Mouse (Mus musculus) testis, postnatal 14 days (tissue): Measurements from ENCODE around the gene Flot1.

Source experiments
- DNase-seq: peaks from one replicate; pipeline ENCODE4 v3.0.0; 2021; ENCODE audit warnings: low spot score

Gene Flot1

DNA sequence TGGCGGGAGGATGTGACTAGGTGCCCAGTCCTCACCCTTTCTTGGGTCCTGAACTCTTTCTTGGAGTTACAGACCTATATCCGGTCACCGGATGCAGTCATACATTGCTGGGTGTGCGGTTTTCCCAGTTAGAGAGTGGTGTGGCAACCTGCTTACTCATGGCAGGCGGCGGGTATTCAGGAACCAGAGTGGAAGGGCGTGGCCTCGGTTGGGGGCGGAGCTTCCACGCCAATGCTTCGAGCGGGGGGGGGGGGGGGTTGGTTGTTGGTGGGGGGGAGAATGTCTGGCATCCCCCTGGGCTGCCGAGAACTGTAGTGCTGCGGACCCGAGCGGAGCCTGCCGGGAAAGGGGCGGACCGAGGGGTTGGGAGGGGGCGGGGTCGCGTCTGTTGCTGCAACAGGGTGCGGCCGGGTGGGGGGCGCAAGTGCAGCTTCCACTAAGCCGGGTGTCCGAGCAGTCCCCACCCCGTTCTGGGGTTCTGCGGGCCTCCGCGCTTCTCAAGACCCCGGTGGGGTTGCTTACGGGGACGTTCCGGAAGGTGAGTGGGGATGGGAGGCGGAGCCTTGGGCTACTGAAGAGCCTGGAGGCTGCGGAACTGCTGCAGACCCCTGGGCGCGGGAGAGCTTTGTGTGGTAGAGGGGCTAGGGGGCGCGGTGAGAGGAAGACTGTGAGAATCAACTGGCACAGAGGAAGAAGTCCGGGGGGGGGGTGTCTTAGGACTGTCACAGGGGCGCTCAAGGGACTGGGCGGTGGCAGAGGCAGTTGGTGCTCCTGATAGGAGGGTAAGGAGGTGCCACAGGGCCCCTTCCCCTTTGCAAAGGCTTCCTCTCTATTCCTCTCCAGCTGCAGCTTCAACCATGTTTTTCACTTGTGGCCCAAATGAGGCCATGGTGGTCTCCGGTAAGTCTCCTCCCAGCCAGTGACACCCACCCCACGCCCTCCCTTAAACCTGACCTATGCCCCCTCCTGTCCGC is at the start of gene Flot1:
Gene Flot1 (plus strand): TSS at position 267 of the 974 bp plus-strand sequence.
- peak; percentile 81 for DNase-seq

DNA sequence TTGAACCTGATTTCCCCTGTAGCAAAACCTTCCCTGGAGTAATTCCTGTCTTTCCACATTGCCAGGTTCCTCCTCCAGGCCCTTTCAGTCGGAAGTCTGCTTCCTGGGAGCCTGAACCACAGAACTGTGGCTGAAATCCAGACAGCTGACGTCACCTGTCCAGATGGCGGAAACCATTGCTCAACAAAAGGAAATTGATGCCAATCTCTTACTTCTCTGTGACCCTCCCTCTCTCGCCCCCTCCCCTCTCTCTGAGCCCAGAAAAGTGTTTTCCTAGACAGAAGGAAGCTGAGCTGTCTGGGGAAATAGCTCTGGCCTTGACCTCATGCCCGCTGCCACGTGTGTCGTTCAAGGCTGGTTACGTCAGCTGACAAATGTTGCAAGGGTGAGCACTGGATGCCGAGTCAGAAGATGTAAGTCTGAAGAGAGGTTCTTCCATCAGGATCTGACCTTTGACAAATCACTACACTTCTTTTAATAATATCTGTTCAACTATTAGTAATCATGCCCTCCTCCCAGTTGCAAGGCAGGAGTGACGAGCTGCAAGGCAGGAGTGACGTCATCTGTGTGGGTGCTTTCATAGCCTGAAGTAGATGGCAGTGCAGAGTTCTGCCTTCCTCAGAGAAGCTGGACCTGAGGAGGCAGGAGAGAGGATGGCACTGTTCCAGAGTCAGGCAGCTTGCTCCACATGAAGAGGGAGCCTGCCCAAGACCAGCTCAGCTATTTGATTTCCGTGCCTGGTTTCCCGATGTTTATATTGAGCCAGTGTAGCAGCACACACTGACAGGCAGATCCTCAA is 46.0 kb upstream of the Flot1 start:
- DNase-seq = peak; percentile 38

DNA sequence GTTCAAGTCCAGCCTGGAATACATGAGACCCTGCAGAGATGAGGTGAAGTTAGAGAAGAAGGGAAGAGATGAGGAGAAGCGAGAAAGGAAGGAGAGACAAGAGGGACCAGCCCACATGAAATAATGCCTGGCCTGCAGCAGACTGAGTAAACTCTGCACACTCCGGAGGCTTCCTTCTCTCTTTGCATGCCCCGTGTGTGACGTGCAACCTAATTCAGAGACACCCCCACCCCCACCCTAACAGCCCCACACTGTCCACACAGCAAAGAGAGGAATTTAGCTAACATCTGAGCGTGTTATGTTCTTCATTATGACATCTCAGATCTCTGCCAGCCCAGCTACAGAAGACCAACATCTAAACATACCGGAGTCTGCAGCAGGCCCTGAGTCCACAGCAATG is 44.1 kb upstream of the Flot1 start:
- DNase-seq = no peak

DNA sequence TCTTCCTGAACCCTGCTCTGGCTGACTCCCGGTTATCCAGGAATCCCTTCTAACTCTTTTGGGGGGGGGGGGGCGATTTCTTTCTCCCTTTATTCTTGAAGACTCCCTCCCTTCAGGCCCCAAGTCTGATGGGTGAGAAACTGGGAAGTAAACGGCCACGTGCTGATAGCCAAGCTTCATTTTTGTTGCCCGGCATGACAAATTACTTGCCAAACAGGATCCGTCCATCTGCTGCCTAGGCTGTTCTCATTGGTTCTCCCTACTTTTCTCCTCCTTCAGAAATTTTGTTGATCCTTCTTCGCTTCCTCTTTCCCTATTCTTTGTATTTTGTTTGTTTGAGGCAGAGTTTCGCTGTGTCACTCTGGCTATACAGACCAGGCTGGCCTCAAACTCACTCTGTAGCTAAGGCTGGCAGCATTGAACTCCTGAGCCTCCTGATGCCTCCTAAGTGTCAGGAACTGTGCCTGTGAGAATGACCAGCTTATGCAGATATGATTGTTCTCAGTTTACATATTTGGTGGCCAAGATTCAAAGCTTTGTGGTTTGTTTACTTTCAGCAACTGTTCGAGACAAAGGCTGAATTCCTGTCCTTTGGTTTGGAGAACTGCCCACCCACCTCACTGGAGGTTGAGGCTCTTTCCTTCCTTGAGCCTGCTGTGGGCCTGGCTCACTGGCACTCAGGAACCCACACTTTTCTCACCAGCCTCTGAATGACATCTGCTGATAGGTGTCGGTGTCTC is 43.4 kb upstream of the Flot1 start:
- no peak for DNase-seq

DNA sequence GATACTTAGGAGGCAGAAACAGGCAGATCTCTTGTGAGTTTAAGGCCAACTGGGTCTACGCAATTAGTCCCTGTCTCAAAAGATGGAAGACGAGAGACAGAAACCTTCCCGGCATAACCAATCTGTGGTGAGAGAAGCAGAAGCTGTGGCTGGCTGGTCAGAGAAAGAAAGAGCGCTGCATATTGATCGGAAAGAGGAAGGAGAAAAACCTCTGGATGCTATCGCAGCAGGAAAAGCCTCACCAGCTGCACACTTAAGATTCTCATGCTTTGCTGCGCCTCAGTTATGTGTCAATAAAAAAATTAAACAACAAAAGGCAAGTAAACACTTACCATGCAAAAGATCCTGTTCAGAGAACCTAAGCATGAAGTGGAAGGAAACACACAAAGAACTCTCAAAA is 42.7 kb upstream of the Flot1 start:
- no peak for DNase-seq

DNA sequence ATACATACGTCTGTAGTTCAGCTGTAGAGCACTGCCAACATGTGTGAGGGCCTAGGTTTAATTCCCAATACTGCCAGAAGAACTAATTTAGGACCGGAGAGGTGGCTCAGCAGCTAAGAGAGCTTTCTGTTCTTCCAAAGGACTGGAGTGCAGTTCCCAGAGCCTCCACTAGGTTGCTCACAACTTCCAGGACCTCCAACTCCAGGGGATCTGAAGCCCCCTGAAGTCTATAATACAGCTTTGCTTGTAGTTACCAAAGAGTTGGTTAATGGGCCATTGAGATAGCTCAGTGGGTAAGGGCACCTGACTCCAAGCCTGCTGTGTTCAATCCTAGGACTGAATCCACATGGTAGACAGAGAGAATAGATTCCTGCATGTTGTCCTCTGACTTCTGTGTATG is 40.6 kb upstream of the Flot1 start:
- no peak for DNase-seq

DNA sequence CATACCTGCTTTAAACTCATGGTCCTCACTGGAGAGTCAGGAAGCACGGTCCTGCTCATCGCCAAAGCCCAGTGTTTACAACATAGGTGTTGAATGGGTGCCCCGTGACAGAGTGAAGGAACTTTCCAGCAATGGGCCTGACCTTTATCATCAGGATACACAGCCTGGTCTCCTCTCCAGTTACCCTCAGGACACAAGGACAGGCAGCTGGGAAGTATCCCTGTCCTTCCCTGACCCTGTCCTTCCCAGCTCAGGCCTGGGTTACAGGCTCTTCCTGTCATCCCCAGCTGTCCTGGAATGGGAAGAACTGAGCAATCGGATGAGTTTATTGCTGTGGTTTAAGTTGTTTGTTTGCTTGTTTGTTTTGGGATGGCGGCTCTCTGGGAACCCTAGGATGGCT is 40.1 kb upstream of the Flot1 start:
- no peak for DNase-seq

DNA sequence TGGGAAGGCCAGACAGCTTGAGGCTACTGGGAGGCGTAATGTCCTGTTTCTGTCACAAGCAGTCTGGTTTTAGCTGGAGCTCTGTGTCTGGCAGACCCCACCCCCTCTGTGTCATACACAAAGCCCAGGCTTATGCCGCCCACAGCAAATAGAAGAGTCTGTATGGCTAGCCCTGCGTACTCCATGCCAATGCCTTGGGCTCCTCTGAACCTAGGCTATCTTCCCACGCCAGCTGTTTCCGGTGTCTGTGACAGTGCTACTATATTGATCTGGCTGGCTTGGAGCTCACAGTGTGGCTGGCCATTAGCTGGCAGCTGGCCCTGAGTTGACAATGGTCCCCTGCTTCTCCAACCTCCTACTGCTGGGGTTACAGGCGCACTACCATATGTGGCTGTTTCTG is 39.1 kb upstream of the Flot1 start:
- no peak for DNase-seq

DNA sequence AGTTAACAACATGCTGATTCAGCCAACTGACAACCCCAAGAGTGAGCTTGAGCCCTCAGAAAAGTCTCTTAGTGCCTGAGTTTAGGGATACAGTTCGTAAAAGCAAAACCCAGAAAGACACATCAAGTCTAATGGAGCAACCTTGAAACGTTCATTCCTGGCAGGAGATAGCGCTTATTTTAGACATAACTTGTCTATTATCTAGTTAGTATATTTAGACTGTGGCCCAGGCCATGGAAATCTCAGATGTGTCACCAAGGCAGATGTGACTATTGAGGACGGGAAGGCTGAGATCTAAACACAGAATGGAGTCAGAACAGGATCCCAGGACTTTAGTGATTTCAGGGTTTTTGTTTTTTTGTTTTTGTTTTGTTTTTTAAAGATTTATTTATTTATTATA is 37.9 kb upstream of the Flot1 start:
- no peak for DNase-seq

DNA sequence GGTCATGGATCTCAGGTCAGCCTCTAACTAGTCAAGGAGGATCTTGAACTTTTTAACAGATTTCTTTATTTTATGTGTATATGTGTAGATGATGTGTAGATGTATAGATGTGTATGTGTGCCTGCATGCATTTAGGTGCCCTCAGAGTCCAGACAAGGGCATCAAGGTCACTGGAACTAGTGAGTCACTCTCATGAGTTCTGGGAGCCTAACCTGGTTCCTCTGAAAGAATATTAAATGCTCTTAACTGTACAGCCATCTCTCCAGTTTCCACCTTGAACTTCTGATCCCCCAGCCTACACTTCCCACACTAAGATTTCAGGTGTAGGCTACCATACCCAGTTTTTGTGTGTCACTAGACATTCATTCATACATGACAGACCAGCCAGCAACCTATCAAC is 35.5 kb upstream of the Flot1 start:
- no peak for DNase-seq

DNA sequence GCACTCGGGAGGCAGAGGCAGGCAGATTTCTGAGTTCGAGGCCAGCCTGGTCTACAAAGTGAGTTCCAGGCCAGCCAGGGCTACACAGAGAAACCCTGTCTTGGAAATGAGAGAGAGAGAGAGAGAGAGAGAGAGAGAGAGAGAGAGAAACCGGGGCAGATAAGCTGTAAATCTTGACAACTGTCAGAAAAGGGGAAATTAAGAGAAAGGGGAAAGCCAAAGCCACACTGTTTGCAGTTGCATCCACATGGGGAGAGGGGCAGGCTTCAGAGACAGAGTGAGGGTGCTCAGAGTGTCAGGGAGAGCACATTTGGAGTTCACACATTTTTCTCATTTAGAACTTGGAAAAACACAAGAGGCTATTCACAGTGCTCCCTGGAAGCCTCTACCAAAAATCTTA is 35.0 kb upstream of the Flot1 start:
- no peak for DNase-seq

DNA sequence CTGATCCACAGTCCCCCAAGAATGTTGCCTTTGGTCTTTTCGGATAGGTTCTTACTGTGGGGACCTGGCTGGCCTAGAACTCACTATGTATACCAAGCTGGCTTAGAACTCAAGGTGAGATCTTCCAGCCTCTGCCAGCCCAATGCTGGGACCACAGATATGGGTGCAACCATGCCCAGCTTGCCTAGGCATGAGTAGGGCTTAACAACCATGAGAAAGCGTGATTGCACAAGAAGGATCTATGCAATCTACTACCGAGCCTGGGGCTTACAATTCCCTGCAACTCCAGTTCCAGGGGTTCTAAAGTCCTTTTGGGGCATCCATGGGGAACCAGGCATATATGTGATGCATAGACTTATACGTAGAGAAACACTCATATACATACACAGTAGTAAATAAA is 32.1 kb upstream of the Flot1 start:
- no peak for DNase-seq

DNA sequence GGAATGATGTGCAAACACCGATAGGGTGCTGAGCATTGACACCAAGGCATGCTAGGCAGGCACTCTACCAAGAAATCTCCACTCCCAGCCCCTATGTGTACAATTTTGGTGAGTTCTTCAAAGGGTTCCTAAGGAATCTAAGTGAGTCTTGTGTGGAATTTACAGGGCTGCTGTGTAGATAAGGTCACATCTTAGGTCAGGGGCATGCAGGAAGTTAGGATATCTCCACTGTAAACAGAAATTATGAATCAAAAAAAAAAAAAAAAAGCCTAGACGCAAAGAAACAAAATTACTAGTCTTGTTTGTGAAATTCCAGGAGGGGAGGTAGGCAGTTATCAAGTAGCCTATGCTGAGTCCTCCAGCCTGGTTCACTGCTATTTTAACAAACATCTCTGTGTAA is 30.2 kb upstream of the Flot1 start:
- DNase-seq = no peak

DNA sequence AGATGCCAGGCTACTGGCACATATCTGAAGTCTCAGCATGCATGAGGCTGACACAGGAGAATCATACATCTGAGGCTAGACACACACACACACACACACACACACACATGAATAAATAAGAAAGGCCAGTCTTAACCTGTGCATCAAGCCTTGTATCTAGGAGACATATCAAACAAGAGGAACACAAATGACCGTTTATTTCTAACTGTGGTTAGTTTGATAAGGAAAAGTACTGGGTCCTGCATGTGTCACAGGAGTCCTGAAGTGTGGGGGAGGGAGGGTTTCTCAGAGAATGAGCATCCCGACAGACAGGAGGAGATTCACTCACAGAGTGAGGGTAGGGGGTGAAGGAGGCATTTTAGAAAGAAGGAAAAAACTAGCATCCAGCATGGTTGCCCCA is 27.9 kb upstream of the Flot1 start:
- no peak for DNase-seq

DNA sequence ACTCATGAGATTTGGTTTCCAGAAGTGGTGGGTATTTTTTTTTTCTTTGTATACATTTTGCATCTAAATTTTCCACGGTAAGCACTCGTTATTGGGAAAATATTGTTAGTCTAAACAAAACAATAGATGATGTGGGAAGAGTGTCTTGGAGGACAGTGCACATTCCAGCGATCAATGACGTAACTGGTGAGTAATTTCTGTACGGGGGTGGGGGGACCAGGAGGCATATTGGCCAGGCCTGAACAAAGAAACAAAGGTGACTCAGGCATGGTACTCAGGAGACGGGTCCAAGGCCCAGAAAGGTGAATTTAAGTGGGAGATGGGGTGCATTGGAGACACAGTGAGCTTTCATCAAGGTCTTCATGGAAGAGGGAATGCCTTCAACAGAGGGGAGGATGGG is 27.4 kb upstream of the Flot1 start:
- DNase-seq = no peak

DNA sequence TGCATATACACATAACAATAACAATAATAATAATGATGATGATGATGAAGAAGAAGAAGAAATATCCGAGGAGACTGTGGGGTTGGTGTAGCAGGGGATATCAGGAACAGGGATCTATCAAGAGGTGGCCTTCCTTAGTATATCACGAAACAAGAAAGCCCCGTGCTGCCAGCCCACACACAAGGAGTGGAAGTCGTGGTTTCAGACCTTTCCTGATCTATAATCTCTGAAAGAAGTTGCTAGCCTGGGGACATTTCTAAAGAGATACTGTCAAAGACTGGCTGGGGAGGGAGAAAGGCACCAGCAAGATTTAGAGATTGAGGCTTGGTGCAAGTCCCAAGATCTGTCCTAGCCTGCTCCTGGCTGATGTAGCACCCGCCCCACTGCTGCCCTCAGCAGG is 26.2 kb upstream of the Flot1 start:
- DNase-seq = no peak

DNA sequence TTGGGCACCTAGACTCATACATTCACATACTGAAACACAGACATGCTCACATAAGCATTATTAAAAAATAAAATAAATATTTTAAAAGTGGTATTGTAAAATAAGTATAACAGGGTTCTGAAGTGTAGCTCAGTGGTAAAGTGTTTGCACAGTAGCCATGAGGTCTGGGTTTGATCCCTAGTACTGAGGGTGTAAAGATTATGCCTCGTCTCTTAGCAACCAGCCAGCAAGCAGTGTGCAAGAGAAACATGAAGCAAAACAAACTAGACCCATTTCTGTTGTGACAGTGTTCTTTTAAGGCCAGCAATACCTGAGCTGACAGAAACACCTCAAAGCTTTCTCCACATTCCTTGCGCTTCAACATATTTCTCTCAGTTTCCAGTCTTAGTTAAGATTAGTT is 22.1 kb upstream of the Flot1 start:
- DNase-seq = no peak

DNA sequence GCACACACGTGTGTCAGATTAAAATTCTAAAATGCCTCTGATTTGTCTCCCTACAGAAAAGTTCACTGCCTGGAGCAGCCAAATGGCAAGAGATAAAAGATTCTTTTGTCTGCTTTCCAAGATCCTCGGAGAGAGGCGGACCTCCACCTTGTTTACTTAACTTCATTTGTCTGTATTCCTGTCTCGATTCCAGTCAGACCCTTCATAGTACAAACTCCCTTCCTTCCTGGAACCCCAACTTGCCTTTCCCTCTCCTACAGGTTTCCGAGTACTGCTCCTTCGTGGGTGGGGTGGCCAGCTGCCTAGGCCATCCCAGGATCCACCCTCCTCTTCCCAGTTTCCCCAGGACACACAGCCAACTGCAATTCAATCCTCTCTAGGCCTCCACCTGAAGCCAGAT is 20.0 kb upstream of the Flot1 start:
- DNase-seq = no peak

DNA sequence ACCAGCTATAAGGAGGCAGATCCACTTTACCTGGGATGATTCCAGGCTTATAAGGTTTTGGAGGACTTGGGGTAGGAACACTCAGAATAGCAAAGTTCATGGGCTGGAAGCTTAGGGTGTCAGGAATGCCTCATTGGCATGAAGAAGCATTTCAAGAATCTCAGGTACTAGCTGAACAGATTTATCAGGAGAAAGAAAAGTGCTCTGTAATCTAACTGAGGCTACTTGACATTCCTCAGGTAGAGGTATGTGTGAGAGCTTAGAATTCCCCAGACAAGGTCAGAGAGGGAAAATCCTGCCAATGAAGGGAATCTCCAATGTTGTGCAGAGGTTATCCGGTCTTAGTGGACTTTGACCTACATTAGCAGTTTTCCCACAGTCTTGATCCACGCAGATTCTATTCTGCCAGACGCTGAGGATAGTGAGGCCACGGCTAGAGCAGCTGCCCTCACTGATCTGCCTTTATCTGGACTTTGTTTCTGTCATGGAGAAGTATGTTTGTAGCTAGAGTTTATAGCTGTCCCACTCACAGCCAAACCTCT is 19.1 kb upstream of the Flot1 start:
- DNase-seq = no peak

DNA sequence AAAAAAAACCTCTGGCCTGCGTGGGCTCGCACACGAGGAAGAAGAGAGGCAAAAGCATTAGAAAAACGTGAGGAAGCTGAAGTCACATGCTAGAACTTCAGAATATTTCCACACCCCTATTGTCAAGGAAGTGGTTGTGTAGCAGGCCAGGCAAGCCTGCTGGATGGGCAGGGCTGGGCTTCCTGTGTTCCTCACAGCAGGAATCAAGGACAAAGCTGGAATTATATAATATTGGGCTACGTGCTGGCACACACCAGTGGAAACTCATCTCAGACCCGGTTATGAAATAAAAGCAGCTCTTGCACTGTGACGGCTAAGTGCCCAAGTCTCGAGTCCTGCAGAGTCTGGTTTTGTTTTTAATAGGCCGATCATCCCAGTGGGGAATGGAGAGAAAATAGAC is 15.0 kb upstream of the Flot1 start:
- no peak for DNase-seq

DNA sequence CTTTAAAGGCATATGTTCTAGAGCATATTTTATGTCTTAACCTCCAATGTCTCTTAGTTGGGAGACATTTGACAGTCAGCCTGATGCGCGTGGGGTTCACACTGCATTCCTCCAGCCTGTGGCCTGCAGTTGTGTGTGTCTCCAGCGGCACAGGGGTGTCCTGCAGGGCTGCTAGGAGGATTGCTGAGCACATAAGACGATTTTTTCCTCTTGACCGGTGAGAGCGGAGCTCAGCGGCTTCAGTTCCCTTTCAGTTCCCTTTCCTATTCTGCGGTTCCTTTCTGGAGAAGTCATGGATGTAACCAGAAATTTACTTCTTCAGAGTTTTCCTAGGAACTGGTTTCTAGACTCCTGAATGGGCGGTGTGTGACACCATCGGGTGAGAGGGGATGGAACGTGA is 13.6 kb upstream of the Flot1 start:
- DNase-seq = no peak

DNA sequence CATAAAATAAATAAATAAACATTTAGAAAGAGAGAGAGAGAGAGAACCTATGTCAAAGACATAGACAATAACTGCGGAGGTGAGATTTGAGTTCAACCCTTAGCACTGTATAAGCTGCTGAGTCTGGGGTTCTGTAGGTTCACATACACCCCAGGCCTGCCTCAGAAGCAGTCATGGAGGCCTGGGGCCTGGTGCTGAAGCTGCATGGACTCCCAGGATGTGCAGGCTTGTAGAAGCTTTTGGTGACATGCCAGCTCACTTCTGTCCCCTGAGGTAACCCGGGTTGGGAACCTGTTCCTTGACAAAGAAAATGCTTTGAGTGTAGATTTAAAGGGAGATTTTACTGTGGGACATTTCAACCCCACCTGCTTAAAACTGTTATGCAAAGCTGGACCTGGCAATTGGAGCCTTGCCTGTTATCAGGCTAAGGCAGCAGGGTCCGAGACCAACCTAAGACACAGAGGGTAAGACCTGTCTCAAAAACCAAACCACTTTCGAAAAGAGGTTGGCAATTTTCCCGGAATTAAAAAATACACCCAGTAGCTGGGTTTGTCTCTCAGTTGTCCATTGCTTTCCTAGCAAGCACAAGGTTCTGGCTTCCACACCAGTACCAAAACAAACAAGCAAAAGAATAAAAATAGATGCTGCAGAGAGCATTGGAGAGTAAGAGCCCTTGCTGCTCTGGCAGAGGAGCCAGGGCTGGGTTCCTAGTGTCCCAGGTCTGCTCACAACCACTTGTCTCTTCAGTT is 12.0 kb upstream of the Flot1 start:
- no peak for DNase-seq
